Mouse (Mus musculus) E14TG2a.4 (cell line): ENCODE results near the gene Pla2g4b.
A peak's percentile ranks its signal among the peaks of the same experiment; 100 is the strongest.

Source experiments
- CTCF ChIP-seq: conservative IDR thresholded peaks from 2 replicates; pipeline ENCODE4 v1.5.1; 2014; ENCODE audit warnings: low read length
- NANOG ChIP-seq: IDR thresholded peaks from 2 replicates; pipeline ENCODE4 v1.6.1; 2014; ENCODE audit warnings: borderline replicate concordance, low read length, mixed read lengths

DNA sequence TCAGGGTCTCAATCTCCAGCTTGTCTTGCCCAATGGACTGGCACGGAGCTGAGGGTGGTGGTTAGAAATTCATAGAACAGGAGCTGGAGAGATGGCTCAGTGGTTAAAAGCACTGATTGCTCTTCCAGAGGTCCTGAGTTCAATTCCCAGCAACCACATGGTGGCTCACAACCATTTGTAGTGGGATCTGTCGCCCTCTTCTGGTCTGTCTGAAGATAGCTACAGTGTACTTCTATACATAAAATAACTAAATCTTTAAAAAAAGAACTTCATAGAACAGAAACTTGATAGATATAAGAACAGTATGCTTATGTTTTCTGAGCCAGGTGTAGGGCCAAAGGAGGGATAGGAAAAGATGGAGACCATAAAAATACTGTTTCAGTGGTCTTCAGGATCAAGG, 49.2 kb downstream of the Pla2g4b start:
- TF ChIP-seq CTCF: peak; percentile 26; the same call in 1 of the 2 replicates
- no peak for TF ChIP-seq NANOG
